Mouse (Mus musculus) embryo, embryonic 10.5 days (tissue): ENCODE measurements around the gene Cox6b2.

Source experiments
- DNase-seq: peaks from one replicate; pipeline ENCODE4 v3.0.0-alpha.2; 2015; ENCODE audit warnings: low spot score

The Cox6b2 gene

DNA sequence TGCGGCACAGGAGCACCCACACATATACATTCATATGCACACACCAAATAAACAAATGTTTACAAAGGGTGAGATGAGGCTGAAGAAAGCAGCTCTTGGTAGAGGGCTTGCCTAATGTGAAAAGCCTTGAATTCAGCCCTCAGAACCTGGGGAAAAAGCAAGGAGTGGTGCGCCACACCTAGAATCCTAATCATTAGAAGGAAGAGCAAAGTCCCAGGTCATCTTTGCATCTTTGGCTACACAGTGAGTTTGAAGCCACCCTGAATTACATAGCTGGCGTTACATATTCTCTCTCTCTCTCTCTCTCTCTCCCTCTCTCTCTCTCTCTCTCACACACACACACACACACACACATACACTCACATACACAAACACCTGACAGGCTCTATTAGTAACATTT is 33.6 kb downstream of the Cox6b2 start:
- DNase-seq: no peak

- DNase-seq: no peak
Observed at GRCm38 (mm10) chr7:4716955-4717354, 35.9 kb downstream of the Cox6b2 start.

- DNase-seq: no peak
Observed at GRCm38 (mm10) chr7:4712594-4712993, 40.3 kb downstream of the Cox6b2 start.

DNA sequence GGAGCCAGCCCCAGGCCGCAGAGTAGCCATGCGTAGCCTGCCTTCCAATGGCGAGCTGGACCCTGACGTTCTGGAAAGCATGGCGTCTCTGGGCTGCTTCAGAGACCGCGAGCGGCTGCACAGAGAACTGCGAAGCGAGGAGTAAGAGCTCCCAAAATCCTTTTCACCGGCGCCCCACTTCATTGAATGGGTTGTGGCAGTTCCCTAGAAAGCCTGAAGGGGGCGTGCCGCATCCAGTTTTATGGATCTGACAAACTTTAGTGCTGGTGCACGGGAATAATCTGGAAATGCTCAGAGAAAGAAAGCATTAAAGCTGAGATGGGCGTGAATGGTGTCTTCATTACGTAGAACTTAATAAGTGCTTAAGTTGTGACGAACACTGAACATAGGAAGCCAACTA is 47.8 kb downstream of the Cox6b2 start:
- DNase-seq: peak; percentile 69

DNA sequence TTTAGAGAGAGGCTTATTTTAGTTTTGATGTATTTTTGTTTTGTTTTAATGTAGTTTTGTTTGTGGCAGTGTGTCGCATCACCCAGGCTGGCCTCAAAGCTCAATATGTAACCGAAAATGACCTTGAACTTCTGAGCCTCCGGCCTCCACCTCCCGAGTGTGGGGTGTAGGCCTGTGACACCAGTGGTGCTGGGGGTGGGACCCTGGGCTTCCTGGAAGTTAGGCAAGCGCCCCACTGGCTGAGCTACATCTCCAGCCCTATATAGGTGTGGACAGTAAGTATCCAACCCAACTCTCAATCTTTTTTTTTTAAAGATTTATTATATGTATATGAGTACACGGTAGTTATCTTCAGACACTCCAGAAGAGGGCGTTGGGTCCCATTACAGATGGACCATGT is 49.7 kb downstream of the Cox6b2 start:
- no peak for DNase-seq

GRCm38 (mm10) chr7:4702334-4702733 is 50.6 kb downstream of the Cox6b2 start:
- DNase-seq: no peak
